In genomic region chr8:64615459-64615858, GRCm38 (mm10) we compare ENCODE assay signal across 17 mouse cellular contexts.
DNase-seq lines count a peak whose midpoint lies in the region; ATAC-seq and TF ChIP-seq lines count a peak whose summit lies in the region.
"Had no signal": no experiment of that assay in that cellular context is flagged by ENCODE, and none has a peak within 500 bp of the region (broad histone marks: within the 10 kb centered on the region; RNA-seq: fewer than 3 reads in every experiment).

No protein-coding gene starts in this region.

- no peak overlapping the region for H3K27ac ChIP-seq in kidney, embryonic 16.5 days (ENCODE audit: low read length)
- H3K27ac ChIP-seq in CH12.LX (ENCODE audit: insufficient read depth, low read depth): no peak overlapping the region
- H3K27ac ChIP-seq in stomach, postnatal 0 days (replicated peaks): no peak overlapping the region
- no peak overlapping the region for H3K27ac ChIP-seq in midbrain, embryonic 11.5 days (ENCODE audit: low read depth, low read length)
- H3K27ac ChIP-seq: embryonic facial prominence, embryonic 12.5 days; heart, adult 2 months; hindbrain, embryonic 12.5 days; liver, embryonic 13.5 days; midbrain, embryonic 15.5 days had no signal

- no peak for TF ChIP-seq CTCF in CH12.LX (conservative IDR thresholded peaks at IDR 0.05 in 1 of 2, IDR thresholded peaks at IDR 0.05 in 1 of 2; ENCODE audit: low read depth in 2 of 2, low read length in 2 of 2)
- TF ChIP-seq CTCF in stomach, postnatal 0 days (IDR thresholded peaks at IDR 0.05; ENCODE audit: low read depth): no peak

- no peak for DNase-seq in kidney, postnatal 25 days
- DNase-seq in CH12.LX (ENCODE audit: extremely low read depth): no peak
- DNase-seq in induced T-regulatory cell, adult 2 months (ENCODE audit: low read depth): peak; percentile 10
- DNase-seq in stomach, postnatal 0 days (ENCODE audit: low spot score): no peak
- no peak for DNase-seq in midbrain, embryonic 11.5 days (ENCODE audit: low spot score, missing footprints)
- DNase-seq in gastrocnemius, postnatal 4 days (ENCODE audit: low spot score in 2 of 2): no peak
- DNase-seq: cerebellum, adult 11-12 months; heart, adult 2 months; kidney, adult 18-20 months; liver, embryonic 13.5 days; right cerebral cortex, adult 18-20 months; thymus, adult 18-20 months had no signal

- H3K9me3 ChIP-seq in kidney, embryonic 16.5 days (ENCODE audit: low read length): no peaks in the 10 kb centered on the region
- H3K9me3 ChIP-seq in CH12.LX (replicated peaks; ENCODE audit: low read length): no peaks in the 10 kb centered on the region
- no peaks in the 10 kb centered on the region for H3K9me3 ChIP-seq in stomach, postnatal 0 days (ENCODE audit: control insufficient read depth, low read length)
- H3K9me3 ChIP-seq in midbrain, embryonic 11.5 days (ENCODE audit: control insufficient read depth, low read length): no peaks in the 10 kb centered on the region; the same call in 1 of the 2 replicates
- H3K9me3 ChIP-seq: embryonic facial prominence, embryonic 12.5 days; hindbrain, embryonic 12.5 days; liver, embryonic 13.5 days; midbrain, embryonic 15.5 days had no signal

- no peaks in the 10 kb centered on the region for H3K79me2 ChIP-seq in CH12.LX (replicated peaks; ENCODE audit: control insufficient read depth, extremely low read depth, insufficient read depth, poor library complexity, severe bottlenecking)

- H3K4me1 ChIP-seq in kidney, embryonic 16.5 days (ENCODE audit: insufficient read depth, low read length): 0 out of 2 replicates have a peak, but pooled peaks cover 6% of the 10 kb centered on the region
- H3K4me1 ChIP-seq in CH12.LX (ENCODE audit: control insufficient read depth in 1 of 2, insufficient read depth in 2 of 2): peaks cover 3 to 15% of the 10 kb centered on the region in 2 experiments; a peak in 3 of 4 replicates
- H3K4me1 ChIP-seq in stomach, postnatal 0 days (replicated peaks; ENCODE audit: control insufficient read depth, insufficient read depth): no peaks in the 10 kb centered on the region
- no peaks in the 10 kb centered on the region for H3K4me1 ChIP-seq in midbrain, embryonic 11.5 days (ENCODE audit: control insufficient read depth, insufficient read depth, low read length)
- H3K4me1 ChIP-seq: embryonic facial prominence, embryonic 12.5 days; hindbrain, embryonic 12.5 days; liver, embryonic 13.5 days had no signal

- no peaks in the 10 kb centered on the region for H3K27me3 ChIP-seq in kidney, embryonic 16.5 days (ENCODE audit: insufficient read depth, low read length)
- H3K27me3 ChIP-seq in CH12.LX (replicated peaks): no peaks in the 10 kb centered on the region
- no peaks in the 10 kb centered on the region for H3K27me3 ChIP-seq in stomach, postnatal 0 days (ENCODE audit: control insufficient read depth, insufficient read depth, low read length)
- no peaks in the 10 kb centered on the region for H3K27me3 ChIP-seq in midbrain, embryonic 11.5 days (ENCODE audit: control insufficient read depth, insufficient read depth, low read length)
- H3K27me3 ChIP-seq: embryonic facial prominence, embryonic 12.5 days; hindbrain, embryonic 12.5 days; liver, embryonic 13.5 days; midbrain, embryonic 15.5 days had no signal

- H3K36me3 ChIP-seq in kidney, embryonic 16.5 days (ENCODE audit: insufficient read depth, low read length): no peaks in the 10 kb centered on the region
- no peaks in the 10 kb centered on the region for H3K36me3 ChIP-seq in CH12.LX (replicated peaks in 1 of 2; ENCODE audit: control insufficient read depth in 1 of 2, insufficient read depth in 1 of 2, low read length in 1 of 2)
- H3K36me3 ChIP-seq in stomach, postnatal 0 days (ENCODE audit: control insufficient read depth, insufficient read depth, low read length): no peaks in the 10 kb centered on the region
- H3K36me3 ChIP-seq in midbrain, embryonic 11.5 days (ENCODE audit: control insufficient read depth, insufficient read depth, low read length): peaks cover 7% of the 10 kb centered on the region
- H3K36me3 ChIP-seq: liver, embryonic 13.5 days had no signal

- TF ChIP-seq EP300 in CH12.LX (IDR thresholded peaks at IDR 0.05; ENCODE audit: low read length): no peak
- TF ChIP-seq EP300 in stomach, postnatal 0 days (optimal IDR thresholded peaks at IDR 0.05): no peak

- ATAC-seq in kidney, embryonic 16.5 days (ENCODE audit: low FRiP score, low TSS enrichment): 0 out of 2 replicates have a peak, but pooled peaks have one; percentile 17
- peak; percentile 81 for ATAC-seq in stomach, postnatal 0 days (ENCODE audit: low FRiP score, low TSS enrichment)
- no peak for ATAC-seq in midbrain, embryonic 11.5 days (ENCODE audit: low FRiP score)
- ATAC-seq: activated CD4-positive, CD25-positive, alpha-beta regulatory T cell, adult 4 months; midbrain, embryonic 15.5 days had no signal

- no peak overlapping the region for H3K4me3 ChIP-seq in kidney, embryonic 16.5 days (ENCODE audit: low read length)
- H3K4me3 ChIP-seq in CH12.LX (replicated peaks in 1 of 3; ENCODE audit: low read depth in 2 of 3, low read length in 2 of 3, poor library complexity in 1 of 3): no peak overlapping the region
- H3K4me3 ChIP-seq in stomach, postnatal 0 days (ENCODE audit: low read depth, low read length): no peak overlapping the region
- H3K4me3 ChIP-seq in midbrain, embryonic 11.5 days (ENCODE audit: low read depth, low read length): no peak overlapping the region
- H3K4me3 ChIP-seq: embryonic facial prominence, embryonic 12.5 days; heart, adult 2 months; hindbrain, embryonic 12.5 days; liver, embryonic 13.5 days; midbrain, embryonic 15.5 days had no signal

- TF ChIP-seq RAD21 in CH12.LX (IDR thresholded peaks at IDR 0.05; ENCODE audit: low read depth, low read length): no peak

- no peak overlapping the region for H3K9ac ChIP-seq in kidney, embryonic 16.5 days (replicated peaks; ENCODE audit: low read length)
- no peak overlapping the region for H3K9ac ChIP-seq in CH12.LX (ENCODE audit: insufficient read depth, low read depth)
- H3K9ac ChIP-seq in stomach, postnatal 0 days (ENCODE audit: low read length): no peak overlapping the region
- H3K9ac ChIP-seq in midbrain, embryonic 11.5 days (ENCODE audit: low read length): no peak overlapping the region
- H3K9ac ChIP-seq: embryonic facial prominence, embryonic 12.5 days; hindbrain, embryonic 12.5 days; liver, embryonic 13.5 days; midbrain, embryonic 15.5 days had no signal

- dilution Hi-C loops in CH12.LX (cut with MboI; ENCODE audit: extremely low pct_ligation_motif_present, extremely low pct_unique_long_range_greater_than_20kb, low sequenced_read_pairs): no loop called here

- no peak for TF ChIP-seq POLR2A in CH12.LX (IDR thresholded peaks at IDR 0.05; ENCODE audit: low read depth, low read length)

- 74% methylated on average over 4 of the region's 4 CpGs for WGBS in kidney, embryonic 16.5 days
- 51% methylated on average over 4 of the region's 4 CpGs for WGBS in stomach, postnatal 0 days
- 87% methylated on average over 4 of the region's 4 CpGs for WGBS in midbrain, embryonic 11.5 days

- H3K4me2 ChIP-seq in kidney, embryonic 16.5 days (replicated peaks; ENCODE audit: low read depth, low read length): no peak overlapping the region
- no peak overlapping the region for H3K4me2 ChIP-seq in CH12.LX (ENCODE audit: insufficient read depth, low read depth, poor library complexity, severe bottlenecking)
- H3K4me2 ChIP-seq in stomach, postnatal 0 days (replicated peaks; ENCODE audit: low read depth): no peak overlapping the region
- H3K4me2 ChIP-seq in midbrain, embryonic 11.5 days: no peak overlapping the region
- H3K4me2 ChIP-seq: embryonic facial prominence, embryonic 12.5 days; hindbrain, embryonic 12.5 days; liver, embryonic 13.5 days; midbrain, embryonic 15.5 days had no signal

- in situ Hi-C loops in CH12.LX (cut with MboI; ENCODE audit: low pct_ligation_motif_present, low pct_unique_long_range_greater_than_20kb, low sequenced_read_pairs): loop anchor here (5.0 kb wide), 1 partner anchor 327 kb away; no protein-coding TSS in a partner anchor

TF ChIP-seq in CH12.LX, 34 proteins besides CTCF, POLR2A, EP300 and RAD21:
- no peak for TF ChIP-seq IRF4 (IDR thresholded peaks at IDR 0.05; ENCODE audit: low read depth, low read length)
- no peak for TF ChIP-seq NELFE (IDR thresholded peaks at IDR 0.05; ENCODE audit: low read depth, low read length)
- TF ChIP-seq ELF1 (IDR thresholded peaks at IDR 0.05; ENCODE audit: low read depth, low read length): no peak
- TF ChIP-seq ETS1 (conservative IDR thresholded peaks at IDR 0.05; ENCODE audit: low read depth, low read length): 0 out of 2 replicates have a peak, but pooled peaks have one; percentile 10
- TF ChIP-seq SIN3A (IDR thresholded peaks at IDR 0.05; ENCODE audit: low read length): no peak
- no peak for TF ChIP-seq GABPA (IDR thresholded peaks at IDR 0.05; ENCODE audit: insufficient replicate concordance, low read depth, low read length)
